Mouse (Mus musculus) stomach, embryonic 15.5 days (tissue): ENCODE data around the gene Olfr1383. TPM values are rescaled to one million over a fixed set of nuclear protein-coding genes. Genes with fewer than 3 reads are reported as not detected.
"Not testable (repeated sequence)": the region's sequence is repeated elsewhere in the genome, so short reads cannot be mapped to it uniquely, and the experiment has no call there.

Experiments used
- ATAC-seq: fragments of 200-750 bp; cut with Nextera tagmentation; 2 replicates; pipeline ENCODE4 v1.8.0; 2017; ENCODE audit warnings: low read depth, moderate number of reproducible peaks, moderate TSS enrichment; ENCODE audit not compliant: insufficient read depth, low FRiP score
- H3K27ac ChIP-seq: fragments of 300-500 bp; sonication (generic); 2 replicates; pipeline ENCODE4 v1.5.1; 2015; ENCODE audit warnings: mild to moderate bottlenecking, inconsistent platforms
- H3K27me3 ChIP-seq: fragments of 300-500 bp; sonication (generic); replicated peaks from 2 replicates; pipeline ENCODE4 v1.6.1; 2015; ENCODE audit warnings: inconsistent platforms
- H3K36me3 ChIP-seq: fragments of 300-500 bp; sonication (generic); 2 replicates; pipeline ENCODE4 v1.6.1; 2015; ENCODE audit warnings: inconsistent platforms
- H3K4me1 ChIP-seq: fragments of 300-500 bp; sonication (generic); 2 replicates; pipeline ENCODE4 v1.6.1; 2015; ENCODE audit warnings: inconsistent platforms
- H3K4me2 ChIP-seq: fragments of 300-500 bp; sonication (generic); 2 replicates; pipeline ENCODE4 v1.6.1; 2015; ENCODE audit warnings: mild to moderate bottlenecking, inconsistent platforms
- H3K4me3 ChIP-seq: fragments of 300-500 bp; sonication (generic); replicated peaks from 2 replicates; pipeline ENCODE4 v1.5.1; 2015; ENCODE audit warnings: inconsistent platforms
- H3K9ac ChIP-seq: fragments of 300-500 bp; sonication (generic); 2 replicates; pipeline ENCODE4 v1.6.1; 2015; ENCODE audit warnings: inconsistent platforms
- H3K9me3 ChIP-seq: fragments of 300-500 bp; sonication (generic); 2 replicates; pipeline ENCODE4 v1.6.1; 2016; ENCODE audit warnings: inconsistent platforms
- WGBS: fragments of 180-500 bp; shearing (Covaris S2); methylation state at CpG from one replicate; pipeline ENCODE4 v1.1.7; 2015; 5-methylcytosine and 5-hydroxymethylcytosine counted together
- polyA plus RNA-seq: library from polyadenylated mRNA; unstranded; fragments of >200 nt; fragmentation: Nextera tagmentation; extraction: Ambion mirVana; gene quantifications from 2 replicates; pipeline ENCODE4 v1.2.1, GENCODE M21; 2015

The Olfr1383 gene
- not detected in 2 replicates for polyA plus RNA-seq

- ATAC-seq, result no peak
- no peaks in the 10 kb centered on the region for H3K9me3 ChIP-seq
- no peaks in the 10 kb centered on the region for H3K4me1 ChIP-seq
- H3K9ac ChIP-seq, result no peak within 1 kb of the TSS
- no peak within 1 kb of the TSS for H3K4me3 ChIP-seq
- H3K36me3 ChIP-seq, result no peaks in the 10 kb centered on the region
- no peak within 1 kb of the TSS for H3K4me2 ChIP-seq
- H3K27ac ChIP-seq, result no peak within 1 kb of the TSS
- H3K27me3 ChIP-seq, result no peaks in the 10 kb centered on the region
These were observed at the start of gene Olfr1383 for GRCm38 (mm10) chr11:49519348-49519747. Gene Olfr1383, plus strand, starts transcription at chr11:49519648.

GRCm38 (mm10) chr11:49485973-49486372, 33.5 kb upstream of the Olfr1383 start:
- no peak overlapping the region for H3K27ac ChIP-seq
- H3K9ac ChIP-seq, result no peak overlapping the region
- H3K27me3 ChIP-seq, result no peaks in the 10 kb centered on the region
- no peak overlapping the region for H3K4me2 ChIP-seq
- no peak for ATAC-seq
- H3K4me1 ChIP-seq, result no peaks in the 10 kb centered on the region
- no peaks in the 10 kb centered on the region for H3K36me3 ChIP-seq
- H3K4me3 ChIP-seq, result no peak overlapping the region
- no peaks in the 10 kb centered on the region for H3K9me3 ChIP-seq
- 34% methylated on average over 4 of the region's 4 CpGs for WGBS

- H3K27me3 ChIP-seq, H3K4me1 ChIP-seq, H3K27ac ChIP-seq, H3K36me3 ChIP-seq, H3K9me3 ChIP-seq, H3K4me2 ChIP-seq, H3K9ac ChIP-seq, H3K4me3 ChIP-seq, ATAC-seq: not testable (repeated sequence)
- WGBS, result 81% methylated on average over 1 of the region's 1 CpGs
These were observed 30.7 kb upstream of the Olfr1383 start, which contains the start of gene Olfr1385 for GRCm38 (mm10) chr11:49488770-49489169. Gene Olfr1385, plus strand, starts transcription at chr11:49489070.

GRCm38 (mm10) chr11:49518086-49518485, 1.4 kb upstream of the Olfr1383 start:
- Histone ChIP-seq H3K9ac (no peak overlapping the region), H3K4me3 (no peak overlapping the region), H3K27ac (no peak overlapping the region), H3K27me3 (no peaks in the 10 kb centered on the region), H3K4me2 (no peak overlapping the region), H3K4me1 (no peaks in the 10 kb centered on the region), H3K9me3 (no peaks in the 10 kb centered on the region), H3K36me3 (no peaks in the 10 kb centered on the region)
- WGBS, result 68% methylated on average over 5 of the region's 5 CpGs
- ATAC-seq, result no peak

DNA sequence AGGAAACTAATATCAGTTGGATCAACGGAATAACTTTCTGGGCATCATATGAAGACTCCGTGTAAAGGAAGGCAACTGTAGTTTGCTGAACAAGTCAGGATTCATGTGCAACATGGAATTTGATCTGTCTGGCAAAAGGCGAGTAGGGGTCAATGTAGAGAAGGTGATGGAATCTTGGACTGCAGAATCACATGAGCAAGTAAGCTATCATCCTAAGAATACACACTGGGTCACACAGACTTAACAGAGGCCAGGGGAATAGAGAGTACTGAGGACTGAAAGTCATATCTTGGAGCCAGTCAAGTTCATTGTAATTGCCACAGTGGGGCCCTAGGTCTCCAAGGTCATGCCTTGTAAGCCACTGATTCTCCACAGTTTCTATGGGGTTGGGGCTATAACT, 8.5 kb downstream of the Olfr1383 start, which contains the start of gene Olfr1382:
Gene Olfr1382, plus strand, starts transcription at position 301 of the 400 bp plus-strand sequence.
- Histone ChIP-seq H3K27me3 (no peaks in the 10 kb centered on the region), H3K4me1 (no peaks in the 10 kb centered on the region), H3K27ac (no peak within 1 kb of the TSS), H3K4me3 (no peak within 1 kb of the TSS), H3K9me3 (no peaks in the 10 kb centered on the region), H3K36me3 (no peaks in the 10 kb centered on the region), H3K9ac (no peak within 1 kb of the TSS), H3K4me2 (no peak within 1 kb of the TSS)
- WGBS, result 82% methylated on average over 3 of the region's 3 CpGs
- no peak for ATAC-seq

DNA sequence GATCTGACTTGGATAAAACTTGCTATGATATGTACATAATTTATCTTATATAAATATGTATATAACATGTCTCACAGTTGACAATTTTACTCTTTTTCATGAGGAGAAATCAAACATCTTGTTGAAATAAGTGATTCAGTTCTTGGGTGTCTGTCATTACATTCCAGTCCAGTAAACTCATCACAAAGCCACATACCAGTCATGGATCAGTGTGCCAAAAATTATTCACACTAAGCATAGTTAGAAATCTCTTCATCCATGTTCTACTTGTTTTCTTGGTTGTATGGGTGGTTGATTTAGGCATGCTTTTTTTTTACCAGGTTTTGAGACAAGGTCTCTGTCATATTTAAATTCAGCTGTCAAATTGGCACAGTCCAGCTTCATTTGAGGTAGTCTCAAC, 13.3 kb downstream of the Olfr1383 start:
- no peak for ATAC-seq
- Histone ChIP-seq H3K27me3 (no peaks in the 10 kb centered on the region), H3K9me3 (no peaks in the 10 kb centered on the region), H3K4me1 (no peaks in the 10 kb centered on the region), H3K36me3 (no peaks in the 10 kb centered on the region), H3K4me2 (no peak overlapping the region), H3K4me3 (no peak overlapping the region), H3K9ac (no peak overlapping the region), H3K27ac (no peak overlapping the region)

GRCm38 (mm10) chr11:49536631-49537030, 17.2 kb downstream of the Olfr1383 start:
- H3K27me3 ChIP-seq, ATAC-seq, H3K4me3 ChIP-seq, H3K9ac ChIP-seq, H3K36me3 ChIP-seq, H3K27ac ChIP-seq, H3K4me2 ChIP-seq, H3K4me1 ChIP-seq, H3K9me3 ChIP-seq: not testable (repeated sequence)
- WGBS, result 68% methylated on average over 2 of the region's 2 CpGs

DNA sequence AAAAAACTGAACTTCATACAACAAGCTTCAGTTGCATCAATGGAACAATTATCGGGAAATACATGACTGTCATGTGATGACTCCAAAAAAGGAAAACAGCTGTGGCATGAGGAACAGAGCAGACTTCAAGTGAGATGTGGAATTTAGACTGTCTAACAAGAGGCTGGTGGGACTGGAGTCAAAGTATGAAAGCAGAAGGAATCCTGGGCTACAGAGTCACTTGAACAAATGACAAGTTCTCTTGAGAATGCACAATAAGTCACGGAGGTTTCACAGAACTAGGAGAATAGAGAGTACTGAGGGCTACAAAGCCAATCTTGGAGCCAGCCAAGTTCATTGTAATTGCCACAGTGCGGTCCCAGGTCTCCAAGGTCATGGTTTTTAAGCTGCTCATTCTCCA, 23.7 kb downstream of the Olfr1383 start, which contains the start of gene Olfr1381:
Gene Olfr1381, plus strand, starts transcription at position 301 of the 400 bp plus-strand sequence.
- H3K4me2 ChIP-seq, ATAC-seq, H3K27me3 ChIP-seq, H3K27ac ChIP-seq, H3K9ac ChIP-seq, H3K4me3 ChIP-seq, H3K36me3 ChIP-seq, H3K4me1 ChIP-seq, H3K9me3 ChIP-seq: not testable (repeated sequence)
- WGBS, result 73% methylated on average over 3 of the region's 3 CpGs

GRCm38 (mm10) chr11:49554033-49554432, 34.6 kb downstream of the Olfr1383 start:
- H3K36me3 ChIP-seq, H3K4me2 ChIP-seq, H3K4me1 ChIP-seq, H3K9me3 ChIP-seq, H3K27me3 ChIP-seq, H3K27ac ChIP-seq, ATAC-seq, H3K4me3 ChIP-seq, H3K9ac ChIP-seq: not testable (repeated sequence)
- WGBS, result 60% methylated on average over 3 of the region's 3 CpGs

- H3K27me3 ChIP-seq, H3K4me3 ChIP-seq, H3K4me2 ChIP-seq, H3K9ac ChIP-seq, H3K4me1 ChIP-seq, ATAC-seq, H3K9me3 ChIP-seq, H3K36me3 ChIP-seq, H3K27ac ChIP-seq: not testable (repeated sequence)
- WGBS, result 75% methylated on average over 5 of the region's 5 CpGs
These were observed 37.1 kb downstream of the Olfr1383 start, which contains the start of gene Olfr1380 for GRCm38 (mm10) chr11:49556578-49556977. Gene Olfr1380, plus strand, starts transcription at chr11:49556878.

- H3K36me3 ChIP-seq, H3K9me3 ChIP-seq, H3K4me2 ChIP-seq, ATAC-seq, H3K27me3 ChIP-seq, H3K27ac ChIP-seq, H3K9ac ChIP-seq, H3K4me1 ChIP-seq, H3K4me3 ChIP-seq: not testable (repeated sequence)
- WGBS, result 38% methylated on average over 2 of the region's 2 CpGs
These were observed 55.6 kb downstream of the Olfr1383 start for GRCm38 (mm10) chr11:49575054-49575453.
